Mouse (Mus musculus) B cell, adult 2 months (primary cell): ENCODE results near the gene Ppil1.

ENCODE experiments used
- DNase-seq, 2 experiments: peaks; one replicate each; pipeline ENCODE4 v3.0.0; 2022

The Ppil1 gene

DNA sequence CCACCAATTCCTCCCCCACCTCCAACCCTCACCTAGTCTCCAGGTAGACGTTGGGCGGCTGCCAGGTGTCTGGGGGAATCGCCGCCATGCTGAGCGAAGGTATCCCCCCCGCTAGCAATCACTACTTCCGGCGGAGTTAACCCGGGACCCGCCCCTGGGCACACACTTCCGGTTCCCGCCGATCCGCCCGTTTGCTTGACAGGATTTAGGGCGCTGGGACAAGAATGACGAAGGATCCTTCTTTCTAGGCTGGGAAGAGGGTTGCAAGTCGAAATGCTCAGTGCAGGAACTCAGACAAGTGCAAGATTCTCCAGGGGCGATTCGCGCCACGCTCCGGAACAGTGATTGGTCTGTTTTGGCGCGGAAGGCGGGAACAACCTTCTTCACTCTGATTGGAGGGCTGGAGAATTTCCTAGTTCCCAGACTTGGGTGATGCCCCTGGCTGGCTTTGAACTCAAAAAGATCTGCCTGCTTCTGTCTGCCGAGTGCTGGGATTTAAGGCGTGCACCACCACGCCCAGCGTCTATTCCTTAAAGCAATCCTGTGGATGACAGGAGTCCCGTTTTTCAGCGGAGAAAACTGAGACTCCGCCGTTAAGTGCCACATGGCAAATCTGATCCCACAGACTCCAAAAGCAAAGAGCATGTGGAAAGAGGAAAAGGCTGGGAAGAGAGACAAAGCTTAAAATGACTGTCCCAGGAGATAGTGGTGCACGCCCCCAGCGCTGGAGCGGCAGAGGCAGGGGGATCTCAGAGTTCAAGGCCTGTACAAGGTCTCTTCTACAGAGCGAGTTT, at the start of gene Ppil1:
TSS of gene Ppil1 (minus strand) at position 347 of the 794 bp plus-strand sequence.
- peak; percentile 84 to 87 for DNase-seq

DNA sequence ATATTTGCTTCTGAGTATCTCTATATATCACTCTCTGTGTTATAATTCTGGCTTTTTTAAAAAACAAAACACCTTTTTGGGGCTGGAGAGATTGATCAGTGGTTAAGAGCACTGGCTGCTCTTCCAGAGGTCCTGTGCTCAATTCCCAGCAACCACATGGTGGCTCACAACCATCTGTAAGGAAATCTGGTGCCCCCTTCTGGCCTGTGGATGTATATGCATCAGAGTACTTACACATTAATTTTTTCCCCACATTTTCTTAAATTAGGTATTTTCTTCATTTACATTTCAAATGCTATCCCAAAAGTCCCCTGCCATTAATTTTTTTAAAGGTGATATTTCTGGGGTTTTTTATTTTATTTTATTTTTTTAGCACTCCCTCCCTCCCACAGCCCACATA, 49.3 kb upstream of the Ppil1 start:
- peak; percentile 44 to 52 for DNase-seq

DNA sequence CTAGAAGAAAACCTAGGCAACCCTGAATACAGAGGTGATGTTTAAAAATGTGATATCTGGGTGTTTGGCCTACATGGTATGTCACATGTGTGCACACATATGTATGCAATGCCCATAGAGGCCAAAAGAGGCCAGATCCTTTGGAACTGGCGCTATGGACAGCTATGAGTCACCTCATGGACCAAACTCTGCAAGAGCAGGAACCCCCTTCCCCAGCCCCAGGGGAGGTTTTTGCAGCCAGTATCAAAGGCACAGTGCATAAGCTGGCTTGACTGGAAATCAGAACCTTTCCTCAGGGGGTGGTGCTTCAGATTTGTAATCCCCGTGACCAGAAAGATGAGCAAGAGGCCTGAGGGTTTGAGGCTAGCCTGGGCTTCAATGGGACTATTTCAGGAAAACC, 48.1 kb upstream of the Ppil1 start:
- DNase-seq, result no peak

DNA sequence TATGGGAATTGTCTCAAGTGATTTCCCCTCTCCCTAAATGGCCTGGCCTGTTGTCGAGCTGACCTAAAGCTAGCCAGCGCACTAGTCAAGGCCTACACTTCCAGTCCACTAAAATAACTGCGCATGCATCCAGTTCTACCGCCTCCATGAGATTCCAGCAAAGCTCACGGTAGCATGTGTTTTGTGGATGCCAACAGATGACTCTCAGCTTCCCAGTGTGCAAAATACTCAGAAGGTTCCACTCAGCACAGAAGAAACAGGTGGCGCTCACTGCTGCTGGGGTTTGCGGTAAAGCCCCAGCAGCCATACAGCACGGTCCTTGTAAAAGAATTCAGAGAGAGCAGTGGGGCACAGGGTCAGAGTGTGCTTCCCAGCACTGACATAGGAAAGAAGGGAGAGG, 47.6 kb upstream of the Ppil1 start:
- DNase-seq, result no peak

DNA sequence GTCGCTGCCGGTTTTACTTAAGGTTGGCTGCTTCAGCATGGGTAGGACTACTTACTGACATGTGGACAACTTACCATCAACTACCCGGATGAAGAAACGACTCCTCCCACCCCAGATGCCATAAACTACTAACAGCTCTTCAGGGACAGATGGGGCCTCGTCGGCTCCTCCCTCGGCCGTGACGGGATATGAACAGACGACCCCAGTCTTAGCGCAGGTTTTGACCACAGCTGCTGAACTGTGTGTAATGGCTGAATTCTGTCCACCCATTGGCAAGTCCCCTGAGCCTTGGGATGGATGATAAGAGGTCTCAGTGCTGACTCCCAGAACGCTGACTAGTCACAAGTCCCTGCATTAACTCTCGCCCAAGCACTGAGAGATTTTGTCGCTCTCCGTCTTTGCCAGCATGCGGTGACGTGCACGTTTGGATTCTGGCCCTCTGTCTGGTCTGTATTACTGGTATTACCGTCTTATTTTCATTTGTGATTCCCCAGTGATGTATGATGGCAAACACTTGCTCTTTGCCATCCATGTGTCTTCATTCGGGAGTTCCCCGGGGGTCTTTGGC, 46.2 kb upstream of the Ppil1 start:
- no peak for DNase-seq

DNA sequence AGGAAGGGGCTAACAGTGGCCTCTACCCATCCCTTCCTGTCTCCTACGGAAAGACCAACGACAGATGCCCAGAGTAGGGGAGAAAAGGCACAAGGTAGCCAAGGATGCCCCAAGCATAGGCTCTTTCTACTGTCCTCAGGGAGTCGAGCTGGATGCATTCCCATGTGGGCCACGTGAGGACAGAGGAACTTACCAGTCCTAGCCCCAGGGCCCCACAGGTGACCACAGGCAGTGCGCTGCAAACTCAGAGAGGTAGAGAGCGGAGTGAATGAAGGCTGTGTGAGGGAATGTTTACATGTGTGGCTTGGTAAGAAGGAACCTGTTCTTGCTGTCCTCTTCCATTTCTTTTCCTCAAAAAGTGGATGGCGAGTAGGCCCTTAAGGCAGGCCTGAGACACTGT, 41.9 kb upstream of the Ppil1 start:
- peak; percentile 41 to 48 for DNase-seq

DNA sequence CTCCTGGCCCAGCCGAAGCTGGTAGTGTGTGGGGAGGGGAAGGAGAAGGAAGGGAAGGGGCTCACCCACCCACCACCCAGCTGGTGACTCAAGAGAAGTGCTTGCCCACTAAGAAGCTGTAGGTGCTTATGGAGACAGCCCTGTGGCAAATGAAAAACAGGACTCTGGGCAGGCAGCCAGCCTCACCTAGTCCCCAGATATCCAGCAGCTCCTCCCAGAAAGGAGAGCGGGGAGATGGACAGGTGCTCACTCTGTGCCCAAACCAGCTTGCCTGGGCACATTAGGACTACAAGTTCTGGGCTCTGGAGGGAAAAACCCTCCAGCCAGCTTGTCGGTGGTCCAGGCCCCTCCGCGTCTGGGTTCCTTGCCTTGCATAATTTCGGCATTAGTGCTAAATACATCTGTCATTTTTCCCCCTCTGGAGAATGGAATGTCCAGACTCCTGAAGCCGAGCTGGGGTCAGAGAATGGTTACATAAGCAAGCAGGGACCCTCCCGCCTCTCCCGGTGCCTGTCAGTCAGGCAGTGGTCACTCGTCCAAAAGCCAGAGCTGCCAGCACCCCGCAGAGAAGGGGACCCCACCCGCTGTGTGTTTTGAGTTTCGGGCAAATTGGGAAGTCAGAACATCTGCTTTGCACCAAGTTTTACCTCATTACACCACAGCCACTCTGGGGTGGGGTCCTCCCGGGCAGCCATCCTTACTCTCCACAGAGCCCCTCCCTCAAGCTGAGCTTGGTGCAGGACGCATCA, 41.2 kb upstream of the Ppil1 start:
- DNase-seq, result peak; percentile 31 to 39

DNA sequence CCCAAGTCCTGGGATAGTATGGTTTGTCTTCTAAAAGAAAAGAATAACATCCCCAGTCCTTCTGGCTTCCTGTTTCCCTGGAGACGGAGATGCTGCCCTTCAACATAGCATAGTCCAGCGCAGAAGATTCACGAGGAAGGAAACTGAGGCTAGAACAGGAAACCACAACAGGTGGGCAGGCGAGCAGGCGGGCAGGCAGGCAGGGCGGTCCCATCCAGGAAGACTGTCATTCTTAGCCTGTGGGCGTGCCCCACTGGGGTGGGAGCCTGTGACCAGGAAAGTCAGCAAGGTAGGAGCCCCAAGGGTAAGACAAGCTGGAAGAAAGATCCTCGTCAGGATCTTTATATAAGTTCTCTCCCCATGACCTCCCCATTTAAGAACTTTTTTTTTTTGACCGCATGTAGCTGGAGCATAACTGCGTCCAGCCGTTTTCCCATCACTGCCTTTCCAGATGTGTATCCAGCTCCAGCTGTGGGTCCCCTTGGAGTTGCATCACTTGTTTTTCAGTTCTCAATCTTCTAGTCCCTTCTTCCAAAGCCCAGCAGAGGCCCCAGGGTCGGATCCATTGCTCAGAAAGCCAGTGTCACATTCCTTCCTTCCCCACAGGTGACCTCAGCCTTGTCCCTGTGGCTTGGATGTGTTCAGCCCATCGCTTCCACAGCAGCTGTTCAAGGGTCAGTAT, 40.5 kb upstream of the Ppil1 start:
- peak; percentile 59 to 62 for DNase-seq

DNA sequence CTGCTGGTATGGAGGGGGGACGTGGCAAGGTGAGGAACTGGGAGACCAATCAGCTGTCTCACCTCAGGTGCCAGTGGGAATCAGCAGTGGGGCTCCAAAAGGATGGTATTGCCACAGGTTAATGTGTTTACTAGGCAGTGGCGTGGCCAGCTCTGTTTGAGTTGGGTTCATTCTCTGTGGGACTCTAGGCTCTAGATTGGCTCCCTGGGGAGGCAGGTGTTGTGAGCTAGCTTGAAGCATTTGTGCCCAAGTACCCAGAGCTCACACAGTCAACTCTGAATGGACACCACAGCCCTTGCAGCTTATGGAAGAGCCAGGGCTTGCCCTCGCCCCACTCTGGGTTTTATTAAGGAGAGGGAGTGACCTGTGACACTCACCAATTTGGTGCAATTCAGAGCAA, 39.9 kb upstream of the Ppil1 start:
- peak; percentile 24 to 39 for DNase-seq

DNA sequence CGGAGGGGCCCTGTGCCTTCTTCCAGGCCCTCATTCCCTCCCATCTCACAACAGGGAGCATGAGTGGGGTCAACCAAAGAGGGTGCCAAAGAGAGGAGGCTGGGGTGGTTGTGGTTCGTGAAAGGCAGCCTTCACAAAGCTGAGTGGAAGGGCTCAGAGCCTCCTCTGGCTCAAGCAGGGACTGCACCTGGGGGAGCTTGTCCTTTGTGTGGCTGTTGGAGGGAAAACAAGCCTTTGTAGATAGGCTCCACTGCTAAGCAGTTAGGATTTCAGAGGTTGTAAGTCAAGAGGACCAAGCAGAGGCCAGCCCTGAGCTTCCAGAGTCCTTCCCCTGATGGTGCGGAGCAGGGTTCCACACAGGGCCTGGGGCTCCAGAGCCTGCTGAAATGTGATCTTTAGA, 39.1 kb upstream of the Ppil1 start:
- DNase-seq, result peak; percentile 57 to 62

DNA sequence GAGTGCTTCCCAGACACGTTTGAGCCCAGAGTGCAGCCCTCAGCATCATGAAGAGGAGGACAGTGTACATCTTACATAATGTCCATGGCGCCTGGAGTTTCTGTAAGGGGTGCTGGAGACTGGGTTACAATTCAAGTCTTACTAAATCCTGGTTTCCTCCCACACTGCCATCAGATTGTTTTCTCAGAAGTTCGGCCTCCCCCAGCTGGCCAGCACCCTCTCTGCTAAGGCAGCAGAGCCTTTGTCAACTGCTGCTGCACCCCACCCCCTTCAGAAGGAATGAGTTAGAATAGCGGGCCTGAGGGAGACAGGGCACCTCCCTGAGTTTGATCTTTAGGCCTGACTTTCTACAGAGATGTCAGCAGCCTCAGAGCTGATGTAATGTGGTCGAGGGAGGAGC, 38.2 kb upstream of the Ppil1 start:
- DNase-seq, result no peak

DNA sequence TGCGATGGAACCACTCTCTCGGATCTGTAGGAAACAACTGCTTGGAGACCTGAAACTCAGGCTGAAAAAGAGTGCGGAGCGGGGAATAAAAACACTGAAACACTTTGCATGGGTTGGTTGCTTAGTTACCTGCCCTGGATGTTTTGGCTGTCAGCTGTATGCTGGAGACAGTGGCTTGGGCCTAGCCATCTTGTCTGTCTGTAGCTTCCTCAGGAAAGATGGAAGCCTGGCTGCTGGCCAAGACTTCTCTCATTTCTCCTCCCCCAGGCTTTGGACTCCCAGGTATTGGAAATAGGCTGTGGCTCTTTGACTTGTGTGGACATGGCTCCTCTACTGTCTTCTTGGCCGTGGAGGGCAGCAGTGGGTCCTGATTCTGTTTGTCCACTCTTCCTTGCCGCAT, 37.4 kb upstream of the Ppil1 start:
- no peak for DNase-seq

DNA sequence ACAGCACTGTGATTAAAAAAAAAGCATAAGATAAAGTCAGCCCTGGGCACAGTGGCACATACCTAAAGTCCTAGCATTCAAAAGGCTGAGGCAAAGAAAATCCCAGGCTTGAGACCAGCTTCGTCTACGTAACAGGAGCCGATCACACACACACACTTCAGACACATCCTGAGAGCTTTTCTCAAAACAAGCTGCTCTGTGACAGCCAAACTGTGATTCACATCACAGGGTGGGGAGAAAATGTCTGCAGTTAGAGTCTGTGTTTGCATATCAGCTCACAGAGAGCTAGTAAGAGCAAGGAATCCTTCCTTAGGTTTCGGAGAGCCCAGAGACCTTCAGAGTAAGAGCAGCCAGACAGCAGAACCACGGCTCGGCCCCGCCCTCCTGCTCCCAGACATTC, 36.9 kb upstream of the Ppil1 start:
- no peak for DNase-seq

DNA sequence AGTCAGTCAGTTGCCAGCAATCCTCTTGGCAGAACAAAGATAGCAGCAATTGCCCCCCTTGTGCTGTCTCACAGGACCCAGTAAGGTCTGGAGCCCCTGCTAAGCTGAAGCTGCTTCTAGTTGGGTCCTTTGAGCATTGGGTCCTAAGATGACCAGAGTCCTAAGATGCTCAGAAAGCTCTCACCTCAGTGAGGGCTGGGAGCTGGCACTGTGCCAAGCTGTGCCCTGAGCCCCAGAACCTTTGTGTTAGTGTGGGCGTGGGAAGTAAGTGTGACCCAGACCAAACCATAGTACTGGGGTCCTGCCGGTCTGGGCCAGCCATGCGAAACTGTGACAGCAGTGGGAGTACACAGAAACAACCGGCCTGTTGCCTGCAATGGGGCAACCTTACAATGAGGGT, 35.3 kb upstream of the Ppil1 start:
- DNase-seq, result no peak

DNA sequence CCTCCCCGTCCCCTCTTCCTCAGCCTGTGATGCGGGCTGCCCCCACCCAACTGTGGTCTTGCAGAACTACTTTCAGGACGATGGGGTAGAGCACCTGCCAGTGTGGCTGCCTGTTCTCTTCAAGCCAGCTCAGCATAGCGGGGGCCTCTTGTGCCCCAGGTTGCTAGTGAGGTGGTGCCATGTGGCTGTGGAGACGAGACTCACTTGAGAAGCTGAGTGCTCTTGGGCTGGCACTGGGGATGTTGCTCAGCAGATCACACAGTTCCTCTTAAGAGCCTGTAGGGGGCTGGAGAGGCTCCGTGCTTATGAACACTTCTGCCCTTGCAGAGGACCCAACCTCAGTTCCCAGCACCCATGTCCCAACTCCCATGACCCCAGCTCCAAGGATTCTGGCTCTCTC, 33.8 kb upstream of the Ppil1 start:
- no peak for DNase-seq

DNA sequence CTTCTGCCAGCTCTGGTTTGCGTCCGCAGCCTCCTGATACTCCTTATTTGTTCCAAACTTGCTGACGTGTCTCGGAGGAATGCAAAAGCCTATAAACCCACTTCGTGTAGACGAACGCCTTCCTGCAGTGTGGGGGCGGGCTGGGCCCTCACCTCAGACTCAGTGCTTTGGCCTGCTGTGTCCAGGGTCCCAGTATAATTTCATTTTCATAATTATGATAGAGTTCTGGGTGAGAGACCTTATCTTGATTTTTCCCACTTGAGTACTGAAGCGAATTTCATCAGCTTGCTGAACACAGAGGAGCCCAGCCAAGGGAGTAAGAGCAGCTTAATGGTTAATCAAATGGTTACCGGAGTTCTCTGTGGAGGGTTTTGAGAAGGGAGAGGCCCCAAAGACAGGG, 33.3 kb upstream of the Ppil1 start:
- no peak for DNase-seq

DNA sequence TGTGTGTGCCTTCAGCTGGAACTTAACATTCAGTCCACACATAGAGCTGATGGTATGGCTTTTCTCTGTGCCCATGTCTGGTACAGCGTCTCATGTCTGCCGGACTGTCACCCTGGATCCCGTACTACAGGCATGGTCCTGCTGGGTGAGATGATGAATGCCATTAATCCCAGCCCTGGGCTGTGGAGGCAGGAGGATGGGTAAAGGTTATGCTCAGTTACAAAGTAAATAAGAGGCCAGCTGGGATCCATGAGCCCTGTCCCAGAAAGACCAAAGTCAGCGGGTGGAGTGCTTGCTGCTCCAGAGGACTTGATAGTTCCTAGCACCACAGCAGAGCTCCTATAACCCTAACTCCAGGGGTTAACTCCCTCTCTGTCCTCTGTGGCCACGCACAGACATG, 31.8 kb upstream of the Ppil1 start:
- no peak for DNase-seq

DNA sequence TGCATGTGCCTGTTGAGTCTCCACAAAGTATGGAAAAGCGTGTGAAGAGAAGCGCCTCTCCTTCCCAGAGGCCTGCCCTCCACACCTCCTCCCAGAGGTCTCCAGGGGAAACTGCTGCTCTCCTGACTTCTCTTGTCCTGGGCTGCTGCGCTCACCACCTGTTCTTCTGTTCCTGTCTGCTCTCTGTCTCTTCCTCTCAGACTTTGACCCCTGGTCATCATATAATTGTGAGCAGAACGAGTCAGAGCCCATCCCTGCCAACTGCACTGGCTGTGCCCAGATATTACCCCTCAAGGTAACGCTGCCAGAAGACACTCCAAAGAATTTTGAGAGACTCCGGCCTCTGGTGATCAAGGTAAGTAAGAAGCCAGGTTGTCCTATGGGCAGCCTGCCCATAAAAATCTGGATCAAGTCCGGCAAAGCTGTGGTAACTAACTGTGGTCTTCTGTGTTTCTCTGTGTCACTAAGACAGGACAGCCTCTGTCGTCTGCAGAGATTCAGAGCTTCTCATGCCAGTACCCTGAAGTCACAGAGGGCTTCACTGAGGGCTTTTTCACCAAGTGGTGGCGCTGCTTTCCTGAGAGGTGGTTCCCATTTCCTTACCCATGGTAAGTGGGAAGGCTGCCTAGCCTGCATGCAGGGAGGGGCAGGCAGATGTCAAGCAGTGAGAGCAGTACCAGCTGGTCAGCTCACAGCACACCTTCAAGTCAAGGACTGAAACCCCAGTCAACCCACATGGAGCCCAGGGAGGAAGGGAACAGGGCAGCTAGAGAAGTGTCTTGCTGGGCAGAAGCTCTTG, 30.0 kb upstream of the Ppil1 start:
- no peak for DNase-seq

DNA sequence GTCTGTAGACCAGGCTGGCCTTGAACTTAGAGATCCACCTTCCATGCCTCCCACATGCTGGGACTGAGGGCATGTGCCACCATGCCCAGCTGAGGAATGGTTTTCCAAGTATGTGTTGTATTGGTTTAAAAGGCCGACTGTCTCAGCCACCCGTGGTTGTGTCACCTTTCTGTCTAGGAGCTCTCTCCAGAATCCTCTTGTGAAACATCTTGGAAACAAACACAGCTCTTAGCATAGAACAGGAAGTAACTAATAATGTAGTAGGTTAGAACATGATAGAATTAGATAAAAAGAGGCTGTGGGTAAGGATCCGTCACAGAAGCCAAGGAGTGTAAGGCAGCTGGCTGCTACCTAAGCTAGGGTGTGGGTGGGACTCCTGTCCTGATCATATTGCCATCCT, 29.0 kb upstream of the Ppil1 start:
- DNase-seq, result no peak

DNA sequence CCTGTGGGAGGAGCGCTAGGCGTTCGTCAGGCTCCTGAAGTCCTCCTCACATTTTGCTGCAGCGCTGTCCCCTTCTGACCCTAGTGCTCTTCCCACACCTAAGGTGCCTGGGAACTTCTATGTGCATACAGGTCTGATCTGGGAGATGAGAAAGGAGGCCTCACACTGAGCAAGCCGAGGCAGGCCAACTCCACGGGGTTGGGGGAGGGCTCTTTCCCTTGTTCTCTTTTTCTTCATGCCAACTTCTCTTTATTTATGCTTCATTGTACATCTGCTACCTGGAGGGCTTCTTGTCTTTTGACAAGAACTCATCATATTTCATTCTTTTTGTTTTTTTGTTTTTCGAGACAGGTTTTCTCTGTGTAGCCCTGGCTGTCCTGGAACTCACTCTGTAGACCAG, 27.8 kb upstream of the Ppil1 start:
- peak; percentile 46 to 58 for DNase-seq

DNA sequence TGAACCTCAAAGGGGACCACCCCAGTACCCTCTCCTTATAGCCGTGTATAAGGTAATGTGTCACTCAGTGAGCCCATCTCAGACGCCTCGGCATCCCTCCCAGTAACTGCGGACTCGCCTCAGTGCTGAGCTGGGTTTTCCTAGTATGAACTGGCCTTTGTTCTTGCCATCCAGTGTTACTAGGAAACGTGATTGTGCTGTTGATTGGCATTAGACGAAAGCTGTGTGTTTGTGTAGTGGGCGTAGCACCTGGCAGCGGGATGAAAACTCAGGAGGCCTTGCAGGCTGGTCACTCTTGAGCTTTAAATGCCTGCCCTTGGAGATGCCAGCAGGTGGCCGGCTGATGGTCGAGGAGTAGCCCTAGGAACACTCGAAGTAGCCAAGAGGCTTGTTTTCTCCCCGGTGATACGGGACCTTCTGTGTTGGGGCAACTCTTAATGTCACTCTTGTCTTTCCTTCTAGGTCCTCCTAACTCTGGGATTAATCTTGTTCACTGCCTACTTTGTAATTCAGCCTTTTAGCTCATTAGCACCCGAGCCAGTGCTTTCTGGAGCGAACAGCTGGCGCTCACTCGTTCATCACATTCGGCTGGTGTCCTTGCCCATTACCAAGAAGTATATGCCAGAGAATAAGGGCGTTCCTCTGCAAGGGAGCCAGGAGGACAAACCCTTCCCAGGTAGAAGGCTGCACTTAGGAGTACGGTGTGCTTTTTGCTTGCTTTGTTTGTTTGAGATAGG, 18.4 kb upstream of the Ppil1 start:
- DNase-seq, result no peak

DNA sequence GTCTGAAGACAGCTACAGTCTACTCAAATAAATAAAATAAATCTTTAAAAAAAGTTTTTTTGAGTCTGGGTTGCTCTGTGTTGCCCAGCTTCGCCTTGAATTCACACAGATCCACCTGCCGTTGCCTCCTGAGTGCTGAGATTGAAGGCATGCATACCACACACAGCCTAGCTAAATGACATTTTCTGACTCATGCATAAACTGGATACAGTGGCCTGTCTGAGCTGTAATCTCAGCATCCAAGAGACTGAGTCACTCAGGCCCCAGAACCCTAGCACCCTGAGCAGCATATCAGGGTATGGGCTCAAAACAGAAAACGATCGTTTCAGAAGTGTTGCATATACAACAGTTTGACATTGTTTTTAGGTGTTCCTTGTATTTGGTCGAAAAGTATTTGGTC, 17.6 kb upstream of the Ppil1 start:
- no peak for DNase-seq
